Mouse (Mus musculus): ENCODE measurements around the gene Reln. TPM values are rescaled to one million over a fixed set of nuclear protein-coding genes. Genes with fewer than 3 reads are reported as not detected.

Reln gene
- polyA plus RNA-seq, 1 experiment from 2014 or later: 41.3 TPM

DNA sequence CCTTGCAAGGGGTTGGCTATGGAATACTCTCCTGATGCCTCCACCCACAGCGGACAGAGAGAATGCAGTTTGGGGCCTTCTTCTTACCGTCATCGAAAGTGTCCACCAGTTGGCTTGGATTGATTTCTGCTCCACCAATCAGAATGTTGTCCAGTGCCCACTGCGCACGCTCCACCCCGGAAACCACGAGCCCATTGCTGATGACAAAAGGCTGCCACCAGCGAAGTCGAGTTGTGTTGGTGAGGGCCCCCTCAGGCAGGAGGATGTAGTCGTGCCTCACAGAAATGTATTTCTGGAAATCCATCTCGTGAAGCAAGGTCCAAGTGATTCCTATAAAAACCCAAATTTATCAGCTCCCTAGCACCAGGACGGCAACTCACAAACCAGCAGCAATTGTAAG, 433.8 kb downstream of the Reln start:
- Histone ChIP-seq H3K4me2 (ENCODE audit: low read length) (no peak overlapping the region), H3K9ac (ENCODE audit: low read depth, low read length) (no peak overlapping the region), H3K36me3 (ENCODE audit: control insufficient read depth, insufficient read depth, low read length) (no peaks in the 10 kb centered on the region), H3K4me3 (ENCODE audit: low read length) (no peak overlapping the region), H3K9me3 (ENCODE audit: control insufficient read depth, low read length) (no peaks in the 10 kb centered on the region), H3K4me1 (ENCODE audit: control insufficient read depth, insufficient read depth, low read depth, low read length) (no peaks in the 10 kb centered on the region), H3K27me3 (replicated peaks; ENCODE audit: control insufficient read depth, insufficient read depth, low read length) (no peaks in the 10 kb centered on the region), H3K27ac (ENCODE audit: low read depth, low read length) (no peak overlapping the region)
- 95% methylated on average over 12 of the region's 12 CpGs for WGBS
- ATAC-seq: no peak

- Histone ChIP-seq H3K27me3 (replicated peaks; ENCODE audit: control insufficient read depth, insufficient read depth, low read length) (no peaks in the 10 kb centered on the region), H3K9me3 (ENCODE audit: control insufficient read depth, low read length) (no peaks in the 10 kb centered on the region), H3K4me3 (ENCODE audit: low read length) (no peak overlapping the region), H3K36me3 (ENCODE audit: control insufficient read depth, insufficient read depth, low read length) (no peaks in the 10 kb centered on the region), H3K4me2 (ENCODE audit: low read length) (no peak overlapping the region), H3K9ac (ENCODE audit: low read depth, low read length) (no peak overlapping the region), H3K4me1 (ENCODE audit: control insufficient read depth, insufficient read depth, low read depth, low read length) (no peaks in the 10 kb centered on the region), H3K27ac (ENCODE audit: low read depth, low read length) (no peak overlapping the region)
- 89% methylated on average over 3 of the region's 3 CpGs for WGBS
- ATAC-seq: no peak
Observed at GRCm38 (mm10) chr5:21909713-21910112, 434.8 kb downstream of the Reln start.

DNA sequence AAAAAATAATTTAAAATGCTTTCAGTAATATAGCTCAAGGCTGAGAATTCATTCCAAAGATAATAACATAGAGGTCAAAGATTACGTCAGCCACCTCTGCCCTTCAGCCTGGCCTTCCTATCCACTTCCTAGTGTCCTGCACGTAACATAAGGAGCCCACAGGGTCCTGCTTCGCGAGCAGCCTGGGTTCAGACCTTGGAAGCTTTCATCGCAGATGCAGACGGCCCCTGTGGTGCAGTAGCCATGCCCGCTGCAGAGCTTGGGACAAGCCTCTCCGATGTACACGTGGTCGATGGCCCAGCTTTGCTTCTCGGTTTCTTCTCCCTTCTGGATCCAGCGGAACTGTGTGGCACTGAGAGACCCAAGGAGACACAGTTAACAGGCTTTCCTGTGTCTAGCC, 443.1 kb downstream of the Reln start:
- Histone ChIP-seq H3K4me2 (ENCODE audit: low read length) (no peak overlapping the region), H3K4me1 (ENCODE audit: control insufficient read depth, insufficient read depth, low read depth, low read length) (no peaks in the 10 kb centered on the region), H3K9me3 (ENCODE audit: control insufficient read depth, low read length) (no peaks in the 10 kb centered on the region), H3K27me3 (replicated peaks; ENCODE audit: control insufficient read depth, insufficient read depth, low read length) (no peaks in the 10 kb centered on the region), H3K36me3 (ENCODE audit: control insufficient read depth, insufficient read depth, low read length) (no peaks in the 10 kb centered on the region), H3K4me3 (ENCODE audit: low read length) (no peak overlapping the region), H3K27ac (ENCODE audit: low read depth, low read length) (no peak overlapping the region), H3K9ac (ENCODE audit: low read depth, low read length) (no peak overlapping the region)
- ATAC-seq: no peak
- 73% methylated on average over 12 of the region's 12 CpGs for WGBS

- ATAC-seq: no peak
- no peaks in the 10 kb centered on the region for H3K9me3 ChIP-seq (ENCODE audit: control insufficient read depth, low read length)
- no peak overlapping the region for H3K4me2 ChIP-seq (ENCODE audit: low read length)
- H3K4me1 ChIP-seq (ENCODE audit: control insufficient read depth, insufficient read depth, low read depth, low read length): no peaks in the 10 kb centered on the region
- H3K27ac ChIP-seq (ENCODE audit: low read depth, low read length): no peak overlapping the region
- H3K4me3 ChIP-seq (ENCODE audit: low read length): no peak overlapping the region
- 73% methylated on average over 6 of the region's 6 CpGs for WGBS
- no peak overlapping the region for H3K9ac ChIP-seq (ENCODE audit: low read depth, low read length)
- H3K36me3 ChIP-seq (ENCODE audit: control insufficient read depth, insufficient read depth, low read length): no peaks in the 10 kb centered on the region
- no peaks in the 10 kb centered on the region for H3K27me3 ChIP-seq (replicated peaks; ENCODE audit: control insufficient read depth, insufficient read depth, low read length)
Observed at GRCm38 (mm10) chr5:21900891-21901290, 443.6 kb downstream of the Reln start.

- Histone ChIP-seq H3K4me1 (ENCODE audit: control insufficient read depth, insufficient read depth, low read depth, low read length) (no peaks in the 10 kb centered on the region), H3K27ac (ENCODE audit: low read depth, low read length) (no peak overlapping the region), H3K4me2 (ENCODE audit: low read length) (no peak overlapping the region), H3K36me3 (ENCODE audit: control insufficient read depth, insufficient read depth, low read length) (no peaks in the 10 kb centered on the region), H3K9ac (ENCODE audit: low read depth, low read length) (no peak overlapping the region), H3K27me3 (replicated peaks; ENCODE audit: control insufficient read depth, insufficient read depth, low read length) (no peaks in the 10 kb centered on the region), H3K4me3 (ENCODE audit: low read length) (no peak overlapping the region), H3K9me3 (ENCODE audit: control insufficient read depth, low read length) (no peaks in the 10 kb centered on the region)
- WGBS: 74% methylated on average over 6 of the region's 6 CpGs
- ATAC-seq: no peak
Observed at GRCm38 (mm10) chr5:21898875-21899274, 445.6 kb downstream of the Reln start.

- Histone ChIP-seq H3K27ac (ENCODE audit: low read depth, low read length) (no peak overlapping the region), H3K27me3 (replicated peaks; ENCODE audit: control insufficient read depth, insufficient read depth, low read length) (no peaks in the 10 kb centered on the region), H3K36me3 (ENCODE audit: control insufficient read depth, insufficient read depth, low read length) (no peaks in the 10 kb centered on the region), H3K4me1 (ENCODE audit: control insufficient read depth, insufficient read depth, low read depth, low read length) (no peaks in the 10 kb centered on the region), H3K4me3 (ENCODE audit: low read length) (no peak overlapping the region), H3K9me3 (ENCODE audit: control insufficient read depth, low read length) (no peaks in the 10 kb centered on the region), H3K4me2 (ENCODE audit: low read length) (no peak overlapping the region), H3K9ac (ENCODE audit: low read depth, low read length) (no peak overlapping the region)
- no peak for ATAC-seq
- WGBS: 73% methylated on average over 14 of the region's 14 CpGs
Observed at GRCm38 (mm10) chr5:21896586-21896985, 447.9 kb downstream of the Reln start.

DNA sequence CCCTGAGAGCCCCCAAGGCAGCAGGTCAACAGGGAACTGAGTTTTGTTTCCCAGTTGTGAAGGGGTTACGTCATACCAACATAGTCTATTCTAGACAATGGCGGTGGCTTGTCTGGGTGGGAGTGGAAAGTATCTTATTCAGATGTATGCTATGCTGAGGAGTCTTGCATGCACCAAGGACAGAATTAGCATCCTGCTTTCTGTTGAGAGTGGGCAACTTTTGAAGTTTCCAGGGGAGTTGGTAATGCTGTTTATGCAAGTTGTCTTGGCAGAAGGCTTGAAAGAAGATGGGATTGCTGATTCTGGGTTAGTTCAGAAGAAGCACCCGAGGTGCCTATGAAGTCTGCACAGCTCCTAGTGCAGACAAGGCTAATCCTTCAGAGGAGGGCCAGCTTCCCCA, 450.3 kb downstream of the Reln start:
- Histone ChIP-seq H3K4me1 (ENCODE audit: control insufficient read depth, insufficient read depth, low read depth, low read length) (no peaks in the 10 kb centered on the region), H3K27me3 (replicated peaks; ENCODE audit: control insufficient read depth, insufficient read depth, low read length) (no peaks in the 10 kb centered on the region), H3K9me3 (ENCODE audit: control insufficient read depth, low read length) (no peaks in the 10 kb centered on the region), H3K36me3 (ENCODE audit: control insufficient read depth, insufficient read depth, low read length) (no peaks in the 10 kb centered on the region), H3K4me2 (ENCODE audit: low read length) (no peak overlapping the region), H3K27ac (ENCODE audit: low read depth, low read length) (no peak overlapping the region), H3K4me3 (ENCODE audit: low read length) (no peak overlapping the region), H3K9ac (ENCODE audit: low read depth, low read length) (no peak overlapping the region)
- no peak for ATAC-seq
- WGBS: 89% methylated on average over 3 of the region's 3 CpGs

- no peak overlapping the region for H3K27ac ChIP-seq (ENCODE audit: low read depth, low read length)
- 71% methylated on average over 8 of the region's 8 CpGs for WGBS
- H3K4me3 ChIP-seq (ENCODE audit: low read length): no peak overlapping the region
- no peaks in the 10 kb centered on the region for H3K27me3 ChIP-seq (replicated peaks; ENCODE audit: control insufficient read depth, insufficient read depth, low read length)
- H3K4me1 ChIP-seq (ENCODE audit: control insufficient read depth, insufficient read depth, low read depth, low read length): peaks cover 5% of the 10 kb centered on the region; the same call in 1 of the 2 replicates
- peak overlapping the region; percentile 78 for H3K4me2 ChIP-seq (ENCODE audit: low read length)
- H3K9me3 ChIP-seq (ENCODE audit: control insufficient read depth, low read length): no peaks in the 10 kb centered on the region
- no peaks in the 10 kb centered on the region for H3K36me3 ChIP-seq (ENCODE audit: control insufficient read depth, insufficient read depth, low read length)
- H3K9ac ChIP-seq (ENCODE audit: low read depth, low read length): no peak overlapping the region
- ATAC-seq: 0 out of 2 replicates have a peak, but pooled peaks have one; percentile 24
Observed at GRCm38 (mm10) chr5:21866750-21867149, 477.8 kb downstream of the Reln start.

DNA sequence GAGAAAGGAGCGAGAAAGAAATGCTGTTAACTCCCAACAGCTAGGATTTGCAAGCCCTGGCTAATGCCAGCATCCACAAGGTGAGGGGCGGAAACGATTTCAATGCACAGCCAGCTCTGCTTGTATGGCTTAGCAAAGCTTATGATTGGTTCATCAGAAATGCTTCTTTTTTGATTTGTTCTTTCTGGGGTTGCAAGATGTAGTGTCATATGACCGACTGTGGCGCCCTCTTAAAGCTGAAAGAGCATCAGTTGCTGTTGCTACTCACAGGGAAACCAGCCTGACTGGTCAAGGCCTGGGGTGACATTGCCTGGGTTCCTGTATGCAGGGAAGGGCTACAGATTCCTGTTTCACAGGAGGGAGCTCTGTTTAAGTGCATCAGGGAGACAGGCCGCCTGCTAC, 478.2 kb downstream of the Reln start:
- H3K9me3 ChIP-seq (ENCODE audit: control insufficient read depth, low read length): no peaks in the 10 kb centered on the region
- ATAC-seq: peak; percentile 95
- H3K27ac ChIP-seq (ENCODE audit: low read depth, low read length): no peak overlapping the region
- WGBS: 6% methylated on average over 6 of the region's 6 CpGs
- peak overlapping the region; percentile 42 for H3K4me3 ChIP-seq (ENCODE audit: low read length)
- H3K4me1 ChIP-seq (ENCODE audit: control insufficient read depth, insufficient read depth, low read depth, low read length): peaks cover 5% of the 10 kb centered on the region; the same call in 1 of the 2 replicates
- H3K4me2 ChIP-seq (ENCODE audit: low read length): peak overlapping the region; percentile 78
- no peaks in the 10 kb centered on the region for H3K27me3 ChIP-seq (replicated peaks; ENCODE audit: control insufficient read depth, insufficient read depth, low read length)
- 0 out of 2 replicates have a peak overlapping the region, but pooled peaks have one; percentile 35 for H3K9ac ChIP-seq (ENCODE audit: low read depth, low read length)
- H3K36me3 ChIP-seq (ENCODE audit: control insufficient read depth, insufficient read depth, low read length): no peaks in the 10 kb centered on the region
